Mouse (Mus musculus): ENCODE results near the gene Prrc2c. TPM values are rescaled to one million over a fixed set of nuclear protein-coding genes. Genes with fewer than 3 reads are reported as not detected.
A peak's percentile ranks its signal among the peaks of the same experiment; 100 is the strongest.

Prrc2c gene
- polyA plus RNA-seq, 1 experiment from 2014 or later = 64.4 TPM

DNA sequence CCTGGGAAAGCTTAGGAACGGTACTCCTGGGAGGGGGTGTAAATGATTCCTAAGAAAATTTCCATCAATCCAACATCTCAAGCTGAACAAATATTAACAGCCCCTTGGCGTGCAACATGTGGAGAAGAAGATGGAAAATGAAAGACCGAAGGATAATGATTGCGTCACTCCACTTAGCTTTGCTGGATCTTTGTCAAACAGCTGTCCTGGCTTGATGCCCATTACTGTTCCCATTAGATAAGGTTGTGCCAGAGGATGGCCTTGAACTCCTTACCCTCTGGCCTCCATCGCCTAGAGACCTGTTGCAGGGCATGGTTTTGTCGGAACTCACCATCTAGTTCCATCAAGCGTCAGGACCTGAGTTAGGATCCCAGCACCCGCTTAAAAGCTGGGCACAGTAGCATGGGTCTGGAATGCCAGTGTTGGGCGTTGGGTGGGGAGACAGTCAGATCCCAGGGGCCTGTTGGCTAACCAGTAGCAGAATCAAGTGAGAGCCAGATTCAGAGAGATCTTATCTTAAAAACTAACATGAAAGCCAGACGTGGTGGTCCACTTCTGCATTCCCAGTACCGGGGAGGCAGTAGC is 80.0 kb downstream of the Prrc2c start:
- no peak for ATAC-seq
- WGBS = 60% methylated on average over 11 of the region's 11 CpGs
- H3K27ac ChIP-seq (ENCODE audit: low read depth, low read length) = no peak overlapping the region

GRCm38 (mm10) chr1:162658119-162658518 is 82.2 kb downstream of the Prrc2c start, which contains the start of gene Myocos:
TSS of gene Myocos (minus strand) at chr1:162658219.
- H3K4me1 ChIP-seq (replicated peaks; ENCODE audit: control insufficient read depth, insufficient read depth, low read length) = no peaks in the 10 kb centered on the region
- no peaks in the 10 kb centered on the region for H3K9me3 ChIP-seq (ENCODE audit: control insufficient read depth)
- TF ChIP-seq CTCF (IDR thresholded peaks at IDR 0.05; ENCODE audit: low read depth) = no peak
- no peak within 1 kb of the TSS for H3K4me2 ChIP-seq (replicated peaks; ENCODE audit: low read depth)
- no peak for ATAC-seq
- H3K27ac ChIP-seq (ENCODE audit: low read depth, low read length) = no peak within 1 kb of the TSS
- H3K36me3 ChIP-seq (ENCODE audit: control insufficient read depth, insufficient read depth) = no peaks in the 10 kb centered on the region
- 88% methylated on average over 7 of the region's 7 CpGs for WGBS
- H3K4me3 ChIP-seq (ENCODE audit: low read depth, low read length) = no peak within 1 kb of the TSS
- H3K27me3 ChIP-seq (replicated peaks; ENCODE audit: control insufficient read depth, insufficient read depth, low read length) = no peaks in the 10 kb centered on the region
- H3K9ac ChIP-seq (ENCODE audit: low read depth, low read length) = no peak within 1 kb of the TSS

More for the DNA sequence above, 80.0 kb downstream of the Prrc2c start:
- TF ChIP-seq CTCF (IDR thresholded peaks at IDR 0.05; ENCODE audit: low read depth) = no peak
- Histone ChIP-seq H3K4me3 (ENCODE audit: low read depth, low read length) (no peak overlapping the region), H3K9ac (ENCODE audit: low read depth, low read length) (no peak overlapping the region), H3K4me2 (replicated peaks; ENCODE audit: low read depth) (no peak overlapping the region), H3K27me3 (replicated peaks; ENCODE audit: control insufficient read depth, insufficient read depth, low read length) (no peaks in the 10 kb centered on the region), H3K9me3 (ENCODE audit: control insufficient read depth) (no peaks in the 10 kb centered on the region), H3K4me1 (replicated peaks; ENCODE audit: control insufficient read depth, insufficient read depth, low read length) (no peaks in the 10 kb centered on the region), H3K36me3 (ENCODE audit: control insufficient read depth, insufficient read depth) (no peaks in the 10 kb centered on the region)

- TF ChIP-seq CTCF (IDR thresholded peaks at IDR 0.05; ENCODE audit: low read depth) = no peak
- Histone ChIP-seq H3K9ac (ENCODE audit: low read depth, low read length) (no peak overlapping the region), H3K27me3 (replicated peaks; ENCODE audit: control insufficient read depth, insufficient read depth, low read length) (no peaks in the 10 kb centered on the region), H3K4me3 (ENCODE audit: low read depth, low read length) (no peak overlapping the region), H3K4me2 (replicated peaks; ENCODE audit: low read depth) (no peak overlapping the region), H3K27ac (ENCODE audit: low read depth, low read length) (no peak overlapping the region), H3K4me1 (replicated peaks; ENCODE audit: control insufficient read depth, insufficient read depth, low read length) (no peaks in the 10 kb centered on the region), H3K9me3 (ENCODE audit: control insufficient read depth) (no peaks in the 10 kb centered on the region), H3K36me3 (ENCODE audit: control insufficient read depth, insufficient read depth) (no peaks in the 10 kb centered on the region)
- 90% methylated on average over 14 of the region's 14 CpGs for WGBS
- ATAC-seq = no peak
Observed at GRCm38 (mm10) chr1:162648416-162648815, 91.9 kb downstream of the Prrc2c start.

GRCm38 (mm10) chr1:162646083-162646686 is 94.2 kb downstream of the Prrc2c start:
- TF ChIP-seq CTCF (IDR thresholded peaks at IDR 0.05; ENCODE audit: low read depth) = peak; percentile 38
- no peaks in the 10 kb centered on the region for H3K4me1 ChIP-seq (replicated peaks; ENCODE audit: control insufficient read depth, insufficient read depth, low read length)
- H3K9ac ChIP-seq (ENCODE audit: low read depth, low read length) = no peak overlapping the region
- 82% methylated on average over 10 of the region's 10 CpGs for WGBS
- no peak overlapping the region for H3K27ac ChIP-seq (ENCODE audit: low read depth, low read length)
- no peaks in the 10 kb centered on the region for H3K9me3 ChIP-seq (ENCODE audit: control insufficient read depth)
- no peak overlapping the region for H3K4me2 ChIP-seq (replicated peaks; ENCODE audit: low read depth)
- H3K4me3 ChIP-seq (ENCODE audit: low read depth, low read length) = no peak overlapping the region
- H3K36me3 ChIP-seq (ENCODE audit: control insufficient read depth, insufficient read depth) = no peaks in the 10 kb centered on the region
- no peaks in the 10 kb centered on the region for H3K27me3 ChIP-seq (replicated peaks; ENCODE audit: control insufficient read depth, insufficient read depth, low read length)
- ATAC-seq = no peak

- no peak for ATAC-seq
- 40% methylated on average over 4 of the region's 4 CpGs for WGBS
Observed at GRCm38 (mm10) chr1:162643752-162644151, 96.6 kb downstream of the Prrc2c start.

GRCm38 (mm10) chr1:162642591-162642990 is 97.8 kb downstream of the Prrc2c start:
- Histone ChIP-seq H3K4me2 (replicated peaks; ENCODE audit: low read depth) (no peak overlapping the region), H3K36me3 (ENCODE audit: control insufficient read depth, insufficient read depth) (no peaks in the 10 kb centered on the region), H3K9me3 (ENCODE audit: control insufficient read depth) (no peaks in the 10 kb centered on the region), H3K27me3 (replicated peaks; ENCODE audit: control insufficient read depth, insufficient read depth, low read length) (no peaks in the 10 kb centered on the region), H3K9ac (ENCODE audit: low read depth, low read length) (no peak overlapping the region), H3K4me3 (ENCODE audit: low read depth, low read length) (no peak overlapping the region), H3K27ac (ENCODE audit: low read depth, low read length) (no peak overlapping the region), H3K4me1 (replicated peaks; ENCODE audit: control insufficient read depth, insufficient read depth, low read length) (no peaks in the 10 kb centered on the region)
- 78% methylated on average over 3 of the region's 3 CpGs for WGBS
- ATAC-seq = no peak
- TF ChIP-seq CTCF (IDR thresholded peaks at IDR 0.05; ENCODE audit: low read depth) = no peak

More at GRCm38 (mm10) chr1:162643752-162644151, 96.6 kb downstream of the Prrc2c start:
- Histone ChIP-seq H3K36me3 (ENCODE audit: control insufficient read depth, insufficient read depth) (no peaks in the 10 kb centered on the region), H3K9me3 (ENCODE audit: control insufficient read depth) (no peaks in the 10 kb centered on the region), H3K27me3 (replicated peaks; ENCODE audit: control insufficient read depth, insufficient read depth, low read length) (no peaks in the 10 kb centered on the region), H3K4me1 (replicated peaks; ENCODE audit: control insufficient read depth, insufficient read depth, low read length) (no peaks in the 10 kb centered on the region), H3K27ac (ENCODE audit: low read depth, low read length) (no peak overlapping the region), H3K4me3 (ENCODE audit: low read depth, low read length) (no peak overlapping the region), H3K9ac (ENCODE audit: low read depth, low read length) (no peak overlapping the region), H3K4me2 (replicated peaks; ENCODE audit: low read depth) (no peak overlapping the region)
- TF ChIP-seq CTCF (IDR thresholded peaks at IDR 0.05; ENCODE audit: low read depth) = no peak

Measured in intestine, postnatal 0 days (tissue).